Mouse (Mus musculus) kidney, embryonic 16.5 days (tissue): ENCODE data around the gene Pim1. TPM values are rescaled to one million over a fixed set of nuclear protein-coding genes. Genes with fewer than 3 reads are reported as not detected.

Experiments
- ATAC-seq: fragments of 200-750 bp; cut with Nextera tagmentation; 2 replicates; pipeline ENCODE4 v1.8.0; 2017; ENCODE audit warnings: moderate TSS enrichment; ENCODE audit not compliant: low FRiP score, low TSS enrichment
- H3K27ac ChIP-seq: fragments of 300-500 bp; sonication (generic); 2 replicates; pipeline ENCODE4 v1.5.1; 2014; ENCODE audit warnings: low read length
- H3K27me3 ChIP-seq: fragments of 300-500 bp; sonication (generic); 2 replicates; pipeline ENCODE4 v1.6.1; 2014; ENCODE audit warnings: low read length, control low read depth, mixed read lengths; ENCODE audit not compliant: insufficient read depth
- H3K36me3 ChIP-seq: fragments of 300-500 bp; sonication (generic); 2 replicates; pipeline ENCODE4 v1.6.1; 2014; ENCODE audit warnings: low read length, control low read depth, mixed read lengths; ENCODE audit not compliant: insufficient read depth
- H3K4me1 ChIP-seq: fragments of 300-500 bp; sonication (generic); 2 replicates; pipeline ENCODE4 v1.6.1; 2014; ENCODE audit warnings: low read length, control low read depth, mixed read lengths; ENCODE audit not compliant: insufficient read depth
- H3K4me2 ChIP-seq: fragments of 300-500 bp; sonication (generic); replicated peaks from 2 replicates; pipeline ENCODE4 v1.6.1; 2014; ENCODE audit warnings: low read depth, low read length
- H3K4me3 ChIP-seq: fragments of 300-500 bp; sonication (generic); 2 replicates; pipeline ENCODE4 v1.5.1; 2014; ENCODE audit warnings: mild to moderate bottlenecking, low read length
- H3K9ac ChIP-seq: fragments of 300-500 bp; sonication (generic); replicated peaks from 2 replicates; pipeline ENCODE4 v1.6.1; 2014; ENCODE audit warnings: low read length
- H3K9me3 ChIP-seq: fragments of 300-500 bp; sonication (generic); 2 replicates; pipeline ENCODE4 v1.6.1; 2016; ENCODE audit warnings: low read length, control low read depth
- WGBS: fragments of 180-500 bp; shearing (Covaris S2); extraction: QIAGEN DNeasy Blood & Tissue Kit; methylation state at CpG from one replicate; pipeline ENCODE4 v1.1.7; 2014; 5-methylcytosine and 5-hydroxymethylcytosine counted together
- polyA plus RNA-seq: library from polyadenylated mRNA; unstranded; fragments of >200 nt; fragmentation: Nextera tagmentation; extraction: Ambion mirVana; gene quantifications from 2 replicates; pipeline ENCODE4 v1.2.1, GENCODE M21; 2015

Gene Pim1
- polyA plus RNA-seq, 1 experiment from 2014 or later, result 12.5 TPM

DNA sequence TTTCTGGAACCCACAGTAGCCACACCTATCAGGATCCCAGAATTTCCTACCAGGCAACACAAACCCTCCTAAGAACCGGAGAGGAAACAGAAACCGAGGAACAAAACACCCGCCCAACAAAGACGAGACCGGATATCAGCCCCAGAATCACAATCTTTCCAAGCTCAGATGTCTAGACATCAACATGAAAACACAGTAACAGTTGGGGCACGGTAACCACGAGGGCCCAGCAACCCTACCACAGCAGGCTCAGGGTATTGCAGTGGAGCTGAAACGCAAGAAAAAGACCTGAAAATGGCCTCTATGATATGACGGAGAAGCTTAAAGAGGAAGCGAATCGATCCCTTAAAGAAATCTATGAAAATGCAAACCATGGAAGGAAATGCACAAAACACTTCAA is 43.3 kb downstream of the Pim1 start:
- Histone ChIP-seq H3K9me3 (no peaks in the 10 kb centered on the region), H3K9ac (no peak overlapping the region), H3K36me3 (no peaks in the 10 kb centered on the region), H3K4me2 (no peak overlapping the region), H3K4me1 (peaks cover 6% of the 10 kb centered on the region; the same call in 1 of the 2 replicates), H3K27ac (no peak overlapping the region), H3K4me3 (no peak overlapping the region), H3K27me3 (no peaks in the 10 kb centered on the region)
- no peak for ATAC-seq
- WGBS, result 88% methylated on average over 11 of the region's 11 CpGs

DNA sequence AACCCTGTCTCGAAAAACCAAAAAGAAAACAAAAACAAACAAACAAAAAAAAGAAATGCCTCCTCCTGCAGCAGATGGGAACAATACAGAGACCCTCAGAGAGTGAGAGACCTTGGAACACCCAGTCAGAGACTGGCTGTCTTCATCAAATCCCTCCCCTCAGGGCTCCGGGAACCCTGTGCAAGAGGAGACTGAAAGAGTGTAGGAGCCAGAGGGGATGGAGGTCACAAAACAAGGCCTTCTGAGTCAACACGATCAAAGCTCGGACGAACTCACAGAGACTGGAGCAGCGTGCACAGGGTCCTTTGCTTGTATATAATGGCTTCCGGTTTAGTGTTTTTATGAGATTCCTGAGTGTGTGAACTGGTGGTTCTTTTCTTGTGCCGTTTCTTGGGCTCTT is 49.9 kb downstream of the Pim1 start:
- H3K4me3 ChIP-seq, result no peak overlapping the region
- 75% methylated on average over 8 of the region's 8 CpGs for WGBS
- no peak overlapping the region for H3K9ac ChIP-seq
- 0 out of 2 replicates have a peak, but pooled peaks cover 4% of the 10 kb centered on the region for H3K4me1 ChIP-seq
- H3K27me3 ChIP-seq, result no peaks in the 10 kb centered on the region
- no peak overlapping the region for H3K4me2 ChIP-seq
- H3K36me3 ChIP-seq, result no peaks in the 10 kb centered on the region
- no peak overlapping the region for H3K27ac ChIP-seq
- H3K9me3 ChIP-seq, result no peaks in the 10 kb centered on the region
- no peak for ATAC-seq

DNA sequence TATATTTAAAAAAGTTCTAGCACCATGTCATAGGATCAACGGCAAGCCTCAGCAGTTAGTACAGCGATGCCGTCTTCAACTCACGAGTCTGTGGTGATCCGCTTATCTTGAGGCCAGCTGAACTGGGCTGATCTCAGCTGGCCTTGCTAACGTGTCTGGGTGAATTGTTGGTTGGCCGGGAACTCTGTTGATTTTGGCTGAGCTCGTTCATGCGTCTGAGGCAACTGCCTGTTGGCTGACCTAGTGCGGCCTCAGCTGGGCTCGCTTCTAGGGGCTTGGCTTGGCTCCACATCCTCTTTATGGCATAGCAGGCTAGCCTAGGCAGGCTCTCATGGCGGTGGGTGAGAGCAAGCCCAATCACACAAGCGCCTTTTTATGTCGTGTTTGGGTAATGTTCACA is 50.9 kb downstream of the Pim1 start:
- 38% methylated on average over 14 of the region's 14 CpGs for WGBS
- Histone ChIP-seq H3K36me3 (no peaks in the 10 kb centered on the region), H3K9me3 (no peaks in the 10 kb centered on the region), H3K9ac (no peak overlapping the region), H3K27me3 (no peaks in the 10 kb centered on the region), H3K4me2 (no peak overlapping the region), H3K4me1 (0 out of 2 replicates have a peak, but pooled peaks cover 4% of the 10 kb centered on the region), H3K27ac (peak overlapping the region; percentile 29; the same call in 1 of the 2 replicates), H3K4me3 (no peak overlapping the region)
- peak; percentile 85 for ATAC-seq

DNA sequence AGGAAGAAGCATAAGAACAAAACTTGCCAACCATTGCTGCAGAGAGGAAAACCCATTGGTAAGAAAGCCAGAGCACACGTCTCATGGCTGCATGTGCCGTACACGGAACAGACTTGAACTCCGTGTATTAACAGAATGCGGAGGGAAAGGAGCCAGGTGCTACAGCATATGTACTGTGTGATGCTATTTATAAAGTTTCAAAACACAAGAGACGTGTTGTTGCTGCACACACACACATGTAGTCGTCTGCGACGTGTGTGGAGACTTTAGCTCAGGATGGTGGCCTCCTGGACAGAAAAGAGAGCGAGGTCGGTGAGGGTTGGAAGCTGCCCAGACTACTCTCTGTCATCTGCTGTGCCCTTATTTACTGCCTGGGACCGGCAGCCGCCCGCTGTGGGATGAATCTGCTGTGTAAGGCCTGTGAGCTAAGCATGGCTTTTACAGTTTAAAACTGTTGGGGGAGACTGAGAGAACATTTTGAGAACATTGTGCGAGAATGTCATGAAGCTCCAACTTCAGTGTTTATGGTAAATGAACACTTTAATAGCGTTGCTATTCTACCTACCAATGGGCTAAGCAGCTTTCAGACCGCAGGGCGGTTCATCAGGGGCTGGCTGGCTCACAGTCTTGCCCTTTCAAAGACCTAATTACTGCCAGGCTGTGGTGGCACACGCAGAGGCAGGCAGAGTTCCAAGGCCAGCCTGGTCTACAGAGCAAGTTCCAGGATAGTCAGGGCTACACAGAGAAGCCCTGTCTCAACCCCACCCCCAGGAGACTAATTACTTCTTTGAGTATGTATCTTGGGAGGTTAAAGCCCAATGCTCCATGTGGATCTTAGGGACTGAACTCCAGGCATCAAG is 52.5 kb downstream of the Pim1 start:
- Histone ChIP-seq H3K27me3 (no peaks in the 10 kb centered on the region), H3K4me2 (no peak overlapping the region), H3K27ac (no peak overlapping the region), H3K4me1 (0 out of 2 replicates have a peak, but pooled peaks cover 4% of the 10 kb centered on the region), H3K9ac (no peak overlapping the region), H3K9me3 (no peaks in the 10 kb centered on the region), H3K36me3 (no peaks in the 10 kb centered on the region), H3K4me3 (no peak overlapping the region)
- WGBS, result 82% methylated on average over 19 of the region's 19 CpGs
- ATAC-seq, result no peak

DNA sequence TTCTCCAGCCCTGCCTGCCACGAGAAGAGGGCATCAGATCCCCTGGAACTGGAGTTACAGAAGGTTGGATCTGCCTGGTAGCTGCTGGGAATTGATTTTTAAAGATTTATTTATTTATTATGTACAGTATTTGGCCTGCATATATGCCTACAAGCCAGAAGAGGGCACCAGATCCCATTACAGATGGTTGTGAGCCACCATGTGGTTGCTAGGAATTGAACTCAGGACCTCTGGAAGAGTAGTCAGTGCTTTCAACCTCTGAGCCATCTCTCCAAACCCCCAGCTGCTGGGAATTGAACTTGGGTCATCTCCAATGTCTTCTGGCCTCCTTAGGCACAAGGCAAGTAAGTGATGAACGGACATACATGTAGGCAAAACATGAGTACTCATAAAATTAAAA is 53.5 kb downstream of the Pim1 start:
- H3K27ac ChIP-seq, result no peak overlapping the region
- H3K4me2 ChIP-seq, result no peak overlapping the region
- 0 out of 2 replicates have a peak, but pooled peaks cover 4% of the 10 kb centered on the region for H3K4me1 ChIP-seq
- H3K9ac ChIP-seq, result no peak overlapping the region
- H3K27me3 ChIP-seq, result no peaks in the 10 kb centered on the region
- no peaks in the 10 kb centered on the region for H3K9me3 ChIP-seq
- no peaks in the 10 kb centered on the region for H3K36me3 ChIP-seq
- H3K4me3 ChIP-seq, result no peak overlapping the region
- WGBS, result 85% methylated on average over 2 of the region's 2 CpGs
- ATAC-seq, result no peak

DNA sequence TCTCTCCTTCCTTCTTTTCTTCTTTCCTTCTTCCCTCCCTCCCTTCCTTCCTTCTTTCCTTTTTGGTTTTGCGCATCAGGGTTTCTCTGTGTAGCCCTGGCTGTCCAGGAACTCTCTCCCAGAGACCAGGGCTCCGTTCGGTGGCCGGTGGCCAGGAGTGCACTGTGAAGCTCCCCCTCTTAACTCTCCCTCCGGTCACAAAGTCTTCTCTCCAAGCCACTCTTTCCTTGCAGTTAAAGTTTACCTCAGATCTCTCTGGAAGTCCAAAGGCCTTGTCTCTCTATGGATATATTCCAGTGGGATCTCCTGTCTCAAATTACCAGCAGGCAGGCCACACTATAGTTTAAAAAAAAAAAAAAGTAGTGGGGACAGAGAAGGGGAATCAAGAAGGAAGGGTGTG is 54.7 kb downstream of the Pim1 start:
- no peak overlapping the region for H3K9ac ChIP-seq
- H3K27me3 ChIP-seq, result no peaks in the 10 kb centered on the region
- H3K4me1 ChIP-seq, result peaks cover 7% of the 10 kb centered on the region
- H3K27ac ChIP-seq, result no peak overlapping the region
- no peaks in the 10 kb centered on the region for H3K9me3 ChIP-seq
- H3K4me3 ChIP-seq, result no peak overlapping the region
- H3K36me3 ChIP-seq, result no peaks in the 10 kb centered on the region
- 82% methylated on average over 5 of the region's 5 CpGs for WGBS
- ATAC-seq, result no peak
- no peak overlapping the region for H3K4me2 ChIP-seq

Other genes with a start within 250 kb of the Pim1 start
- gene Ppil1, start 226.6 kb upstream of the Pim1 start, polyA plus RNA-seq, result 167 and 186 TPM in 2 replicates
- gene BC004004, start 222.0 kb upstream of the Pim1 start, polyA plus RNA-seq, result 85.6 TPM in 2 replicates
- gene Pi16, start 173.1 kb upstream of the Pim1 start, polyA plus RNA-seq, result 2.4 and 3.1 TPM in 2 replicates
- gene Mtch1, start 142.8 kb upstream of the Pim1 start, polyA plus RNA-seq, result 189 and 316 TPM in 2 replicates
- 14.4 and 16.2 TPM in 2 replicates for gene Fgd2, start 129.8 kb upstream of the Pim1 start, polyA plus RNA-seq
- not detected in 2 replicates for gene Gm17657, start 58.9 kb downstream of the Pim1 start, polyA plus RNA-seq
- 16.7 and 19.1 TPM in 2 replicates for gene Tbc1d22b, start 59.0 kb downstream of the Pim1 start, polyA plus RNA-seq
- gene Tmem217, start 61.6 kb downstream of the Pim1 start, polyA plus RNA-seq, result 0.79 and 0.89 TPM in 2 replicates
- gene Rnf8, start 124.0 kb downstream of the Pim1 start, polyA plus RNA-seq, result 81.3 and 86.6 TPM in 2 replicates
- gene Gm28043, start 124.1 kb downstream of the Pim1 start, polyA plus RNA-seq, result 2.5 TPM in 2 replicates
- 116 and 137 TPM in 2 replicates for gene Cmtr1, start 169.8 kb downstream of the Pim1 start, polyA plus RNA-seq
- gene Ccdc167, start 226.3 kb downstream of the Pim1 start, polyA plus RNA-seq, result 12.5 and 13.7 TPM in 2 replicates